Mouse (Mus musculus): Measurements from ENCODE around the gene Clec2e.

The Clec2e gene

DNA sequence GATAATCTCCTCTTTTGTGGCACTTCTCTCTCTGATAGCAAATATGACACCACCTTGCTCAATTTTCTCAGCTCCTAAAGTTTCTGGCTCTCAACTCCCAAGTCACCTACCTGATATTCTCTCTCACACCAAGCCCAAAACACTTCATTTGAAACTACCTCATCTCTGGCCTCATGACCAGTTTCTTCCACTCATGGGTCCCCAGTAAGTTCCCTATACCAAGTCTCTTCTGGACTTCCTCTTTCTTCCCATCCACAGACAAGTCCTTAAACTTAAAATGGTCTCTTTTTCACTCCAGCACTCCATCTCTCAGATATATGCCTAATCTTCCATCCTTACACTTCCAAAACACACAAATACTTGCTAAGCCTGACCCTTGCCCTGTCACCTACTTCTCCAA is 42.7 kb downstream of the Clec2e start:
- no peak for DNase-seq (ENCODE audit: low spot score in 2 of 2)

DNA sequence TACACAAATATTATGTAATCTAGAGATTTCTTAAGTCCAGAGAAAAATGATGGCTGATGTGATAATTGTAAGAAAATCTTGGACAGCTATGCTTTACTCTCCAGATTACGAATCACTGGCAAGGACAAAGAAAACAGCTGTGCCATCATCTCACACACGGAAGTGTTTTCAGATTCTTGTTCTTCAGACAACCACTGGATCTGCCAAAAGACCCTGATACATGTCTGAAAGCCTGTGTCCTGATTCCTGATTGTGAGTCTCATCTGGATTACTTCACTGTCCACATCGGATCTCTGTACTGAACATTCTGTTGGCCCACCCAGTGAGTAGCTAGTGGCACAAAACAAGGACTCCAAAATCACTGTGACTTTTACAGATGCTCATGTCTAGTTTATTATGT is 44.5 kb downstream of the Clec2e start:
- no peak for DNase-seq (ENCODE audit: low spot score in 2 of 2)

DNA sequence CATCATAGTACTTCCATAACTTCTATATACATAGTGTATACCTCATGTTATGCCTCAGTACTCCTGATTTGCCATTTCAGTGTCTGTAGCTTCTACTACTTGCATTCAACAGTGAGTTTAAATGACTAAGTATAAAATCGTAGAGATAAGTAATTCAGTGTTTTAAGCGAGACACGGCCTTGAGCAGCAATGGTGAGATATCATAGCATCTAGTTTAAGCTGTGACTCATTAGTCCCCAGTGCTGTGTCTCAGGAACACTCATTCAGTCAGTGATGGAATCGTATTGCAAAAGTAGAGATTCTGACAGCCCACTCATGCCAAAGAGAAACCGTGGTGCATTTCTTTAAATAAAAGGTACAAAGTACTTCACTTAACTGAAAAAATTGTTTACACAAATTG is 49.0 kb downstream of the Clec2e start:
- no peak for DNase-seq (ENCODE audit: low spot score in 2 of 2)

- DNase-seq (ENCODE audit: low spot score in 2 of 2) = no peak
Observed at GRCm38 (mm10) chr6:129051086-129051485, 49.6 kb downstream of the Clec2e start.

DNA sequence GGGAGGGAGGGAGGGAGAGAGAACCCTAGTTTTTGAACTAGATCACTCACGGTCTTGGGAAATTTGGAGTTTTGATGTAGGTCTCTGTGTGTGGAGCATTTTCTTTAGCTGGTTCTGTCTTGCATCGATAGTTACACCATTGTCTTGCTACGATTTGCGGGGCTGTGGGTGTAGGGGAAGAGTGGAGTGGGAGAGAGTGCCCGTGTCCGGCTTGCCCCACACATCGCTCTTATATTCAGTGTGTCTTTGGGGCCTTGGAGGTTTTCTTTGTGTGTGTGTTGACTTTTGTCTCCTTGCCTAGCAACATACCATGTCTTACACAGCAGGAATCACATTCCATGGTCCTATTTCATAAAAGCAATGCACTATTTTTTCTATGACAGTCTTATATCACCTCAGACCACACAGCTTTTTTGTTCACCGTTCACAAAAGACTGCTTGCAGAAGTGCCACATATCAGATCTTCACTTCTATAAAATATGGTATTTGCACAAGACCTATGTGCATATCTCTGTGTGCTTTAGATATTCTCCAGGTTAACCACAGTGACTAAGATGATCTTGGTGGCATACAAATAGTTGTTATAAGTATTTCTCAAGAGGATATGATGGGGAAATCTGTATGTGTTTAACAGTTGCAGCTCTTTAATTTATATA is 51.0 kb downstream of the Clec2e start:
- DNase-seq (ENCODE audit: low spot score in 2 of 2) = no peak

GRCm38 (mm10) chr6:129048857-129049473 is 51.7 kb downstream of the Clec2e start:
- DNase-seq (ENCODE audit: low spot score in 2 of 2) = peak in 1 of 2 experiments; percentile 36

GRCm38 (mm10) chr6:129048381-129048780 is 52.3 kb downstream of the Clec2e start:
- no peak for DNase-seq (ENCODE audit: low spot score in 2 of 2)

GRCm38 (mm10) chr6:129045601-129046000 is 55.1 kb downstream of the Clec2e start, which contains the start of gene Klrb1f:
Klrb1f (plus strand) TSS chr6:129045901.
- no peak for DNase-seq (ENCODE audit: low spot score in 2 of 2)

DNA sequence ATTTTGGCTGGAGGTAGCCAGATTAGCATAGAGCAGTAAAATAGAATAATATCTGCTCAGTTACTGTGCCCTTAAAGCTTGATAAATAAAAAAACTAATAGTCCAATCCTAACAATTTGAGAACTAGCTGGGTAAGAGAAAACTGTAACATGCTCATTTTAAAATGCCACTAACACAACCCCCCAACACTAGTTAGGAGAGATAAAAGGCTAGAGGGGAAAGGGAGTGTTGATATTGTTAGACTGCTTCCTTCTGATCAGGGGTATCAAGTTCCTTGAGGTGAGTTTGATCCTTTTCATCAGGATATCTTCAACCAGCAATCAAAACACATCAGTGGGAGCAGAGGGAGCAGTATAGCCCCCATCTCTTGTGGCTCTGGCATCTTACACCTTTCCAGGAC is 58.2 kb downstream of the Clec2e start:
- DNase-seq (ENCODE audit: low spot score in 2 of 2) = no peak

All from urinary bladder, adult 18-20 months (tissue).